Comparison of ENCODE assay signal across 8 mouse cellular contexts in the genomic region with DNA sequence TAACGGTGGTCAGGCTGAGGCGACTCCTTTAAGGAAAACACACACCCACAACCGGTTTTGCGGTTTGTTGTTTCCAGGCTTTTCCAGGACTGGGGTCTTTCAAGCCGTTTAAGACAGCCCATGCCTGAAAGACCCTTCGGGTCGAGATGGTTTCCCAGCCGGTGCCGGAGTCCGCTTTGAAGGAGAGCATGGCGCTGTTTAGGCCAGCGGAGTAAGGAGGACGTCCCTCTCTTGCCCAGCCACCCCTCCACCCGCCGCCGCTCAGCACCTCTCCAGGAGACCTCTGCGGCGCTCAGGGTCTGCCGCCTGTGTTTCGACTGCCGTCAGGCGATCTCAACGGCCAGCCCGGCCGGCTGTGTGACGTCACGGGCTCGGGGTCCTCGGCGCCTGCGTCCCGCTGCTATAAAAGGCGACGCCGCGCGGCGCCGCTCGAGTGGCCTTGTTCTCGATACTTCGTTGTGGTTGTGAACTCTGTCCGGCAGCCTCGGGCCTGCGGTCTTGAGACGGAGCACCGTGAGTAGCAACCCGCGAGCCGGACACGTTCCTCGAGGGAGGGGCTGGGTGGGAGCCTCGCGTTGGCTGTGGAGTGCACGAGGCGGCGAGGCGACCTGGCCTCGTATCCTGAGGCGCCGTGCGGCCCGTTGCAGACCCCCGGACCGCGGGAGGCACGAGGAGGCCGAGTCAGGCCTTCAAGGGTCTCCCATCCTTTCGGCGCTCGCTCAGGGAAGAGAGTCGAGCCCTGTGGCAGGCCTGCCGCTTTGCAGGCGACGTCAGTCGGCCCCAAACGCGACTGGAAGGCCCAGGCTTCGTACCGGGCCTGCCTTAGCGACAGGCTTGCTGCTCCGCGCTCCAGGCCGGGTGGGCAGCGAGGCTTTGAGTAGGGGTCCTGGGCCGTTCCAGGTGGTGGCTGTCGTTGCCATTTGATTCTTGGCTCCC. TPM values are rescaled to one million over a fixed set of nuclear protein-coding genes. Genes with fewer than 3 reads are reported as not detected.
DNase-seq lines count a peak whose midpoint lies in the region; ATAC-seq and TF ChIP-seq lines count a peak whose summit lies in the region.

A gene (plus strand): TSS at position 390 of the 936 bp plus-strand sequence.

- H3K27ac ChIP-seq in MEL (ENCODE audit: control insufficient read depth, low read depth, low read length) = peak within 1 kb of the TSS; percentile 77
- peak within 1 kb of the TSS; percentile 100 for H3K27ac ChIP-seq in hindbrain, embryonic 10.5 days
- H3K27ac ChIP-seq in lung, postnatal 0 days (ENCODE audit: low read length) = peak within 1 kb of the TSS; percentile 99

- peak within 1 kb of the TSS; percentile 76 for H3K4me2 ChIP-seq in lung, postnatal 0 days (replicated peaks; ENCODE audit: low read depth, low read length)

- ATAC-seq in frontal cortex, adult (ENCODE audit: low TSS enrichment) = peak; percentile 91
- ATAC-seq in lung, postnatal 0 days = peak; percentile 92

- H3K27me3 ChIP-seq in MEL (ENCODE audit: control insufficient read depth in 1 of 2, insufficient read depth in 2 of 2, low read length in 2 of 2) = no peaks in the 10 kb centered on the region
- no peaks in the 10 kb centered on the region for H3K27me3 ChIP-seq in hindbrain, embryonic 10.5 days (ENCODE audit: insufficient read depth, poor library complexity, severe bottlenecking)
- no peaks in the 10 kb centered on the region for H3K27me3 ChIP-seq in lung, postnatal 0 days (replicated peaks; ENCODE audit: insufficient read depth, low read length)

- TF ChIP-seq RAD21 in MEL (IDR thresholded peaks at IDR 0.05; ENCODE audit: low read depth, low read length) = no peak

- TF ChIP-seq EP300 in MEL (IDR thresholded peaks at IDR 0.05; ENCODE audit: low read depth in 1 of 2, low read length in 2 of 2) = peak in 1 of 2 experiments; percentile 49; a peak in 2 of 4 replicates
- TF ChIP-seq EP300 in lung, postnatal 0 days (IDR thresholded peaks at IDR 0.05) = no peak; the same call in none of the 2 replicates

- peak; percentile 96 for DNase-seq in MEL (ENCODE audit: low read depth, low spot score)
- DNase-seq in cerebellum, adult 8-10 months = peak; percentile 93
- peak; percentile 93 for DNase-seq in hindbrain, embryonic 10.5 days (ENCODE audit: low spot score)
- peak; percentile 87 for DNase-seq in layer of hippocampus, adult 9-11 months
- DNase-seq in lung, postnatal 0 days (ENCODE audit: low spot score) = peak; percentile 95
- DNase-seq in ovary, postnatal 14 days (ENCODE audit: low spot score) = peak; percentile 94
- peak; percentile 92 for DNase-seq in thymus, postnatal 14 days

- H3K9me3 ChIP-seq in MEL (replicated peaks; ENCODE audit: insufficient read depth, low read length) = no peaks in the 10 kb centered on the region
- no peaks in the 10 kb centered on the region for H3K9me3 ChIP-seq in hindbrain, embryonic 10.5 days
- H3K9me3 ChIP-seq in lung, postnatal 0 days (ENCODE audit: low read length) = no peaks in the 10 kb centered on the region

- peak; percentile 99 to 100 for TF ChIP-seq POLR2A in MEL (IDR thresholded peaks at IDR 0.05; ENCODE audit: control insufficient read depth in 1 of 2, insufficient read depth in 1 of 2, low read depth in 1 of 2, low read length in 2 of 2, poor library complexity in 1 of 2)

- under 1% methylated on average over 87 of the region's 87 CpGs for WGBS in hindbrain, embryonic 10.5 days
- 4% methylated on average over 77 of the region's 87 CpGs for WGBS in lung, postnatal 0 days

- peak within 1 kb of the TSS; percentile 91 for H3K9ac ChIP-seq in MEL (ENCODE audit: control insufficient read depth, low read depth, low read length, poor library complexity, severe bottlenecking)
- H3K9ac ChIP-seq in lung, postnatal 0 days (replicated peaks; ENCODE audit: low read depth) = peak within 1 kb of the TSS; percentile 100

- H3K4me1 ChIP-seq in MEL (ENCODE audit: control insufficient read depth in 1 of 2, insufficient read depth in 2 of 2, low read length in 2 of 2) = peaks cover 6 to 25% of the 10 kb centered on the region in 2 experiments
- H3K4me1 ChIP-seq in hindbrain, embryonic 10.5 days (replicated peaks) = peaks cover 34% of the 10 kb centered on the region
- peaks cover 20% of the 10 kb centered on the region; the same call in 1 of the 2 replicates for H3K4me1 ChIP-seq in lung, postnatal 0 days (ENCODE audit: insufficient read depth, low read depth, low read length)

- peaks cover 4 to 27% of the 10 kb centered on the region in 2 experiments for H3K36me3 ChIP-seq in MEL (ENCODE audit: control insufficient read depth in 1 of 2, insufficient read depth in 2 of 2, low read length in 2 of 2)
- H3K36me3 ChIP-seq in hindbrain, embryonic 10.5 days = peaks cover 16% of the 10 kb centered on the region
- no peaks in the 10 kb centered on the region for H3K36me3 ChIP-seq in lung, postnatal 0 days (ENCODE audit: insufficient read depth, low read length)

- TF ChIP-seq CTCF in MEL (IDR thresholded peaks at IDR 0.05 in 2 of 3, conservative IDR thresholded peaks at IDR 0.05 in 1 of 3; ENCODE audit: control insufficient read depth in 1 of 3, insufficient read depth in 1 of 3, low read depth in 2 of 3, low read length in 3 of 3, poor library complexity in 1 of 3, severe bottlenecking in 1 of 3) = peak in 1 of 3 experiments; percentile 25; a peak in 1 of 6 replicates
- 0 out of 2 replicates have a peak, but pooled peaks have one; percentile 0 for TF ChIP-seq CTCF in lung, postnatal 0 days (IDR thresholded peaks at IDR 0.05)

- H3K4me3 ChIP-seq in MEL (ENCODE audit: control insufficient read depth in 1 of 2, insufficient read depth in 1 of 2, low read depth in 2 of 2, low read length in 2 of 2) = peak within 1 kb of the TSS; percentile 70 to 98
- peak within 1 kb of the TSS; percentile 71 for H3K4me3 ChIP-seq in hindbrain, embryonic 10.5 days
- peak within 1 kb of the TSS; percentile 99 for H3K4me3 ChIP-seq in lung, postnatal 0 days (ENCODE audit: low read depth, low read length)

- peaks cover 47% of the 10 kb centered on the region for H3K79me2 ChIP-seq in MEL (ENCODE audit: control insufficient read depth, insufficient read depth, low read length, poor library complexity)

TF ChIP-seq in MEL, 35 proteins besides CTCF, POLR2A, EP300 and RAD21 (continues in another document):
- TF ChIP-seq SIN3A (IDR thresholded peaks at IDR 0.05; ENCODE audit: low read length) = peak; percentile 97
- peak; percentile 44; the same call in 1 of the 2 replicates for TF ChIP-seq NRF1 (IDR thresholded peaks at IDR 0.05; ENCODE audit: insufficient read depth, low read depth, low read length, poor library complexity, severe bottlenecking)
- no peak for TF ChIP-seq JUND (IDR thresholded peaks at IDR 0.05; ENCODE audit: low read depth, low read length)
- TF ChIP-seq GATA1 (IDR thresholded peaks at IDR 0.05; ENCODE audit: low read depth, low read length) = no peak
- peak; percentile 66 for TF ChIP-seq TCF12 (IDR thresholded peaks at IDR 0.05; ENCODE audit: low read depth, low read length)
- TF ChIP-seq CHD2 (IDR thresholded peaks at IDR 0.05; ENCODE audit: low read length) = no peak
- peak; percentile 99 for TF ChIP-seq ZMIZ1 (IDR thresholded peaks at IDR 0.05; ENCODE audit: low read depth, low read length)
- TF ChIP-seq ETS1 (IDR thresholded peaks at IDR 0.05; ENCODE audit: low read depth, low read length) = peak; percentile 40; the same call in 1 of the 2 replicates
- TF ChIP-seq MAZ (IDR thresholded peaks at IDR 0.05; ENCODE audit: low read depth, low read length) = 0 out of 2 replicates have a peak, but pooled peaks have one; percentile 11
- TF ChIP-seq MAX (IDR thresholded peaks at IDR 0.05; ENCODE audit: low read length) = peak; percentile 100
- TF ChIP-seq MEF2A (IDR thresholded peaks at IDR 0.05; ENCODE audit: extremely low read depth, insufficient replicate concordance, low read depth, low read length, poor library complexity, severe bottlenecking) = no peak
- TF ChIP-seq TBP (IDR thresholded peaks at IDR 0.05; ENCODE audit: low read depth, low read length) = peak; percentile 98
- TF ChIP-seq MYB (IDR thresholded peaks at IDR 0.05; ENCODE audit: low read depth, low read length) = peak; percentile 83
- TF ChIP-seq POLR2AphosphoS5 (IDR thresholded peaks at IDR 0.05; ENCODE audit: borderline replicate concordance, low read depth, low read length) = peak; percentile 84; the same call in 1 of the 2 replicates
- TF ChIP-seq HCFC1 (IDR thresholded peaks at IDR 0.05; ENCODE audit: low read depth, low read length) = peak; percentile 93
- TF ChIP-seq BHLHE40 (IDR thresholded peaks at IDR 0.05; ENCODE audit: borderline replicate concordance, low read depth, low read length) = no peak
- no peak for TF ChIP-seq MAFK (IDR thresholded peaks at IDR 0.05; ENCODE audit: borderline replicate concordance, low read depth, low read length)
- TF ChIP-seq ELF1 (IDR thresholded peaks at IDR 0.05; ENCODE audit: low read depth, low read length) = peak; percentile 30
- peak; percentile 74; the same call in 1 of the 2 replicates for TF ChIP-seq CHD1 (IDR thresholded peaks at IDR 0.05; ENCODE audit: low read depth, low read length)
- TF ChIP-seq TAL1 (IDR thresholded peaks at IDR 0.05; ENCODE audit: low read length) = no peak
- TF ChIP-seq E2F4 (IDR thresholded peaks at IDR 0.05; ENCODE audit: borderline replicate concordance, low read depth, low read length) = no peak
- TF ChIP-seq KAT2A (conservative IDR thresholded peaks at IDR 0.05; ENCODE audit: low read depth, low read length) = peak; percentile 68; the same call in 1 of the 2 replicates
- TF ChIP-seq NELFE (IDR thresholded peaks at IDR 0.05; ENCODE audit: low read depth, low read length) = peak; percentile 100
- TF ChIP-seq USF1 (IDR thresholded peaks at IDR 0.05; ENCODE audit: low read depth, low read length) = peak; percentile 14; the same call in 1 of the 2 replicates
- TF ChIP-seq UBTF (IDR thresholded peaks at IDR 0.05; ENCODE audit: borderline replicate concordance, insufficient read depth, low read depth, low read length) = peak; percentile 96; the same call in 1 of the 2 replicates
- TF ChIP-seq GABPA (IDR thresholded peaks at IDR 0.05; ENCODE audit: low read depth, low read length) = no peak
- peak; percentile 76 for TF ChIP-seq MYC (IDR thresholded peaks at IDR 0.05; ENCODE audit: low read depth, low read length)
- TF ChIP-seq ZC3H11A (IDR thresholded peaks at IDR 0.05; ENCODE audit: low read depth, low read length) = no peak
- peak; percentile 86 for TF ChIP-seq MXI1 (IDR thresholded peaks at IDR 0.05; ENCODE audit: low read depth, low read length)

RNA-seq across cellular contexts. Expression of the gene that starts here (rescaled TPM):
- total RNA-seq in MEL (2012; rRNA removed) = 414 and 445 TPM in 2 replicates
- polyA plus RNA-seq in MEL (2012; ENCODE audit: insufficient read depth in 1 of 2, insufficient read length in 2 of 2, low read depth in 1 of 2, low replicate concordance in 2 of 2, missing spikeins in 1 of 2) = 1,000 to 10,000 TPM in 1 of 2 experiments, 100 to 1,000 TPM in 1; 169 to 1,533 TPM
- 905 and 976 TPM in 2 replicates for polyA plus RNA-seq in hindbrain, embryonic 10.5 days (2016; fragmentation: Nextera tagmentation; extraction: Ambion mirVana)
- polyA plus RNA-seq in lung, postnatal 0 days (2015; fragmentation: Nextera tagmentation; extraction: Ambion mirVana) = 552 and 571 TPM in 2 replicates

Comparison
In these comparisons a context has a peak if more than half of its experiments do, and no peak if none do; other contexts are left out.
1. Peak in every context shown above with its lines: DNase-seq, ATAC-seq, H3K4me3 ChIP-seq and H3K27ac ChIP-seq.